Mouse (Mus musculus) embryonic stem cell, embryonic (primary cell): Measurements from ENCODE around the gene Pate2.

Experiments
- CTCF ChIA-PET, 4 experiments: fragments of 300-600 bp in 2 of 4; fragments of 350-600 bp in 2 of 4; sonication (Branson Sonifier 250); formaldehyde crosslinking; loops; one replicate each; lab custom pipeline; 2022; ENCODE audit warnings: inconsistent platforms in 2 of 4; lab: Charles Lee
- POLR2A ChIA-PET, 4 experiments: fragments of 300-600 bp in 2 of 4; fragments of 350-600 bp in 2 of 4; sonication (Branson Sonifier 250); formaldehyde crosslinking; loops; one replicate each; lab custom pipeline; 2022; ENCODE audit warnings: antibody characterized with exemption in 4 of 4, inconsistent platforms in 1 of 4; lab: Charles Lee

Gene Pate2

GRCm38 (mm10) chr9:35569571-35570534, at the start of gene Pate2, which contains the start of gene Hyls1:
Pate2 (plus strand) TSS chr9:35570284.
Hyls1 (minus strand) TSS chr9:35570398.
- CTCF ChIA-PET: interaction anchor here in 1 of 4 experiments (0.5 to 1.5 kb wide), 3 partner anchors 350 to 370 kb away, joined by 3 to 5 read pairs (median 4); partner anchors contain the start of genes Foxred1, Srpr and Tirap

GRCm38 (mm10) chr9:35520631-35521348, 49.3 kb upstream of the Pate2 start:
- ChIA-PET POLR2A (interaction anchor here in 2 of 4 experiments (1.0 to 1.2 kb wide), 2 partner anchors 26 to 229 kb away, joined by 3 read pairs; no protein-coding TSS in a partner anchor), CTCF (interaction anchor here in 2 of 4 experiments (0.6 to 2.4 kb wide), 6 partner anchors 14 to 690 kb away, joined by 3 to 8 read pairs (median 3); no protein-coding TSS in a partner anchor)

More at GRCm38 (mm10) chr9:35569571-35570534, at the start of gene Pate2, which contains the start of gene Hyls1:
- POLR2A ChIA-PET: interaction anchor here (0.5 to 6.6 kb wide), 28 partner anchors 8 to 1513 kb away, joined by 3 to 69 read pairs (median 4); partner anchors contain the start of genes Foxred1 (in 2 of the 4), Ddx25 (in 1 of the 4), Fam118b (in 1 of the 4) and Pus3 (in 1 of the 4)

GRCm38 (mm10) chr9:35522241-35522640, 47.8 kb upstream of the Pate2 start:
- ChIA-PET POLR2A (interaction anchor here in 2 of 4 experiments (0.8 to 1.0 kb wide), 2 partner anchors 9 to 231 kb away, joined by 3 read pairs; no protein-coding TSS in a partner anchor), CTCF (interaction anchor here in 2 of 4 experiments (0.7 to 2.5 kb wide), 4 partner anchors 13 to 345 kb away, joined by 3 to 23 read pairs (median 3); no protein-coding TSS in a partner anchor)

GRCm38 (mm10) chr9:35522821-35523515, 47.1 kb upstream of the Pate2 start:
- ChIA-PET CTCF (interaction anchor here (0.6 to 3.5 kb wide), 17 partner anchors 12 to 1120 kb away, joined by 3 to 31 read pairs (median 4); partner anchors contain the start of genes Srpr (in 1 of the 4) and Tirap (in 1 of the 4)), POLR2A (interaction anchor here in 2 of 4 experiments (0.8 to 2.0 kb wide), 8 partner anchors 9 to 226 kb away, joined by 3 to 6 read pairs (median 4); no protein-coding TSS in a partner anchor)

GRCm38 (mm10) chr9:35523541-35523940, 46.5 kb upstream of the Pate2 start:
- POLR2A ChIA-PET: interaction anchor here in 2 of 4 experiments (0.9 to 2.0 kb wide), 12 partner anchors 15 to 256 kb away, joined by 3 to 6 read pairs (median 4); no protein-coding TSS in a partner anchor
- CTCF ChIA-PET: interaction anchor here (0.6 to 3.5 kb wide), 29 partner anchors 11 to 1120 kb away, joined by 3 to 31 read pairs (median 4); partner anchors contain the start of genes Fam118b (in 1 of the 4), Foxred1 (in 1 of the 4), Rpusd4 (in 1 of the 4) and Srpr (in 1 of the 4)

- CTCF ChIA-PET: interaction anchor here (0.5 to 3.5 kb wide), 51 partner anchors 9 to 473 kb away, joined by 3 to 31 read pairs (median 4); partner anchors contain the start of genes Cdon (in 1 of the 4), Fam118b (in 1 of the 4), Foxred1 (in 1 of the 4) and Rpusd4 (in 1 of the 4)
- POLR2A ChIA-PET: interaction anchor here in 3 of 4 experiments (0.6 to 2.0 kb wide), 17 partner anchors 15 to 1203 kb away, joined by 3 to 6 read pairs (median 4); no protein-coding TSS in a partner anchor
Measured at GRCm38 (mm10) chr9:35523941-35524411, 46.1 kb upstream of the Pate2 start.

GRCm38 (mm10) chr9:35529141-35529540, 40.9 kb upstream of the Pate2 start:
- ChIA-PET POLR2A (interaction anchor here in 1 of 4 experiments (0.6 kb wide), 1 partner anchor 1484 kb away, joined by 4 read pairs; no protein-coding TSS in a partner anchor), CTCF (interaction anchor here in 2 of 4 experiments (1.0 to 1.4 kb wide), 2 partner anchors 12 kb away, joined by 3 read pairs; no protein-coding TSS in a partner anchor)

DNA sequence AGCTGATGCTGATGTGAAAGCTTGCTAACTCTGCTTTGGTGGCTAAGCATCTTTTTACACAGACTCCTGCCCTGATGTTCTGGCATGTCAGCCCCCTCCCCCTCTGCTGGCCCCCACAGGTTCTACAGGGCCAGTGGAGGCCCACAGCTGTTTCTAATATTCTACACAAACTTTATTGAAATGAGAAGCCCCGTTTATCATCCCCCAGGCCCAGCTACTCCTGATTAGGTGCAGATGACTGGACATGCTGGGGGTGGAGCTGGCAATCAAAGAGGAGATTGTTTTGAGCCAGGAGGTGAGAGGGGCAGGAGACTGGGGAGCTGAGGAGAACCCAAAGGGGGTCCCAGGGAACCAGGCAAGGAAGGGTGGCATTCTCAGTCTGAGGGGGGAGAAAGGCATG, 40.3 kb upstream of the Pate2 start:
- ChIA-PET CTCF (interaction anchor here in 2 of 4 experiments (1.0 to 1.4 kb wide), 2 partner anchors 11 kb away, joined by 3 read pairs; no protein-coding TSS in a partner anchor), POLR2A (interaction anchor here in 2 of 4 experiments (0.5 to 0.6 kb wide), 2 partner anchors 329 to 1484 kb away, joined by 4 read pairs; no protein-coding TSS in a partner anchor)

DNA sequence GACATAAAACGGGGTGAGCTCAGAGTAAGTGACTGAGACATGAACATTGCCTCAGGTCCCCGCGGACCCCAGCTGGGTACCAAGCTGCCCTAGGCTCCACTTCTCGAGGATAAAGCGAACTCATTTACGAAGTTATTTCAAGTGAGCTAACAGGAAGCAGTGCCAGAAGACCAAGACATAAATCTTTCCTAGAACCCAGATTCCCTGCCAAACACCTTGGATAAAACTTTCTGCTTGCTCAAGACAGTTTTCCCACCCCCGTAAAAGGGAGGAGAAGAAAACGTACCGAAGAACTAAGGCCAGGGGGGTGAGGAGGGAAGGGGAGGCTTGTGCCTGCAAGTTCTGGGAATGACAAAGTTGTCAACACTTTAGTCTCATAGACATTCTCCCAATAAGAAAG, 36.8 kb upstream of the Pate2 start:
- CTCF ChIA-PET: interaction anchor here in 1 of 4 experiments (1.2 to 2.3 kb wide), 2 partner anchors 9 to 251 kb away, joined by 8 to 25 read pairs; no protein-coding TSS in a partner anchor
- POLR2A ChIA-PET: interaction anchor here in 2 of 4 experiments (0.9 to 1.3 kb wide), 3 partner anchors 16 to 239 kb away, joined by 3 to 5 read pairs (median 3); no protein-coding TSS in a partner anchor

- CTCF ChIA-PET: interaction anchor here (0.5 to 2.3 kb wide), 49 partner anchors 8 to 355 kb away, joined by 3 to 31 read pairs (median 5); partner anchors contain the start of genes Fam118b (in 2 of the 4), Cdon (in 1 of the 4), Ddx25 (in 1 of the 4) and Pus3 (in 1 of the 4)
- POLR2A ChIA-PET: interaction anchor here in 3 of 4 experiments (0.5 to 1.5 kb wide), 10 partner anchors 24 to 336 kb away, joined by 3 to 7 read pairs (median 3); partner anchors contain the start of genes Fam118b (in 2 of the 3), Rpusd4 (in 2 of the 3), Foxred1 (in 1 of the 3) and Hyls1 (in 1 of the 3)
Measured at GRCm38 (mm10) chr9:35535110-35535509, 35.0 kb upstream of the Pate2 start.

GRCm38 (mm10) chr9:35535876-35536275, 34.2 kb upstream of the Pate2 start:
- ChIA-PET POLR2A (interaction anchor here in 1 of 4 experiments (0.6 kb wide), 1 partner anchor 208 kb away, joined by 6 read pairs; no protein-coding TSS in a partner anchor), CTCF (interaction anchor here (1.2 to 2.3 kb wide), 20 partner anchors 7 to 336 kb away, joined by 3 to 31 read pairs (median 6); partner anchors contain the start of genes Fam118b (in 2 of the 4), Cdon (in 1 of the 4), Rpusd4 (in 1 of the 4) and Srpr (in 1 of the 4))

DNA sequence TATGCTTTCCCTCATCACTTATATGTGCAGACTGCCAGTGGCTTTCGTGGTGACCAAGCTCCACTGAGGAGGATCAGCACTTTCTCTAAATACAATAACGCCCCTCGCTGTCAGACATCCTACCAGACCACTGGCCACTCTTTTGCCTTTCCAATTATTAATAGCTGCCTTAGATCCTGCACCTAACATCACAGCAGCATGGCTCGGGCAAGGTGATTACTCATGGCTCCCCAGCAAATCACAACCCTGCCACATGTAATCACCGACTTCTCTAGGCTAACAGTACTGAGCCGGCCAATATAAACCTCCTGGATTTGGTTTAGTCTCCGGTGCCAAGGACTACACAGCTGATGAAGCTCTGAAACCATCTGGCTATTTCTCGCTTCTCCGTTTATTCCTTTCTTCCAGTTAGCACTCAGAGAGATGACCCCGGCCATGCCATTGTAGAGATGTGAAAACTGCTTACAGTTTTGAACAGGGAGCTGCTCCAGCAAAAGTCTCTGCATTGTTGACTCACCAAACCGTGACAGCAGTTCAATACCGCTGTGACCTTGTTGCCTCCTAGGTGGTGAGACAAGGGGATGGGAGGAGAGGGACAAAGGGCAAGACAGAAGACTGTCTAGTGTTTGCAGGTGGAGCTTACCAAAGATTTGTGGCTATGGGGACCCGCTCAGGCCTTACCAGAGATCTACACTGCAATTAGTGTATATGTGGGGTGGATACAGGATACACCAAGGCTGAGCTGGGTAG, 30.9 kb upstream of the Pate2 start:
- CTCF ChIA-PET: interaction anchor here in 3 of 4 experiments (0.6 to 2.9 kb wide), 8 partner anchors 15 to 257 kb away, joined by 3 to 20 read pairs (median 4); no protein-coding TSS in a partner anchor
- POLR2A ChIA-PET: interaction anchor here in 2 of 4 experiments (0.7 to 1.2 kb wide), 5 partner anchors 15 to 272 kb away, joined by 3 to 4 read pairs (median 3); partner anchors contain the start of genes Fam118b (in 1 of the 2) and Rpusd4 (in 1 of the 2)

GRCm38 (mm10) chr9:35541024-35541423, 29.1 kb upstream of the Pate2 start:
- ChIA-PET CTCF (interaction anchor here (0.6 to 2.9 kb wide), 43 partner anchors 9 to 1671 kb away, joined by 3 to 43 read pairs (median 4); partner anchors contain the start of genes Srpr (in 3 of the 4), Tirap (in 3 of the 4), Fam118b (in 1 of the 4) and Rpusd4 (in 1 of the 4)), POLR2A (interaction anchor here in 3 of 4 experiments (0.6 to 1.7 kb wide), 6 partner anchors 15 to 982 kb away, joined by 3 to 4 read pairs (median 4); no protein-coding TSS in a partner anchor)

DNA sequence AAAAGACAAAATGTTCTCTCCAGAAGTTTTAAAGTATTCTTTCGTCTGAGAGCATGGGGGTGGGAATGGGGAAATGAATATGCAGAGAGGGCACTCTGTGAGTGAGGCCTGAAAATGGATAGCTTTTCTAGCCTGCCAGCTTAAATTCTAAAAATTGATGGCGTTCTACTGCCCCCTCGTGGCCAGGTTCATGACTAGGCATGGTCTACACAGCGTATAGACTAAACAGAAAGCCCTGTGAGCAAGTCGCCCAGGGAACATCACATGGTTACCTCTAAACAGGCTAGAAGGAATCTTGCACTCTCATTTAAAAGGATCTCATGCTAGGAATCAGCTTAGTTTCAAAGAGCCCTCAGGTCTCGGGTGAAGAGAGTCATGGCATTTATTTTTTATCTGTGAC, 28.6 kb upstream of the Pate2 start:
- CTCF ChIA-PET: interaction anchor here (0.6 to 2.9 kb wide), 45 partner anchors 10 to 1671 kb away, joined by 3 to 43 read pairs (median 4); partner anchors contain the start of genes Srpr (in 3 of the 4), Tirap (in 3 of the 4), Fam118b (in 1 of the 4) and Rpusd4 (in 1 of the 4)
- POLR2A ChIA-PET: interaction anchor here in 3 of 4 experiments (0.6 to 1.7 kb wide), 7 partner anchors 13 to 259 kb away, joined by 3 to 4 read pairs (median 3); no protein-coding TSS in a partner anchor
